Mouse (Mus musculus): ENCODE results near the gene Gm49380. TPM values are rescaled to one million over a fixed set of nuclear protein-coding genes. Genes with fewer than 3 reads are reported as not detected.

The Gm49380 gene
- total and polyA plus RNA-seq, 2 experiments = 0.09 TPM; not detected in 1

DNA sequence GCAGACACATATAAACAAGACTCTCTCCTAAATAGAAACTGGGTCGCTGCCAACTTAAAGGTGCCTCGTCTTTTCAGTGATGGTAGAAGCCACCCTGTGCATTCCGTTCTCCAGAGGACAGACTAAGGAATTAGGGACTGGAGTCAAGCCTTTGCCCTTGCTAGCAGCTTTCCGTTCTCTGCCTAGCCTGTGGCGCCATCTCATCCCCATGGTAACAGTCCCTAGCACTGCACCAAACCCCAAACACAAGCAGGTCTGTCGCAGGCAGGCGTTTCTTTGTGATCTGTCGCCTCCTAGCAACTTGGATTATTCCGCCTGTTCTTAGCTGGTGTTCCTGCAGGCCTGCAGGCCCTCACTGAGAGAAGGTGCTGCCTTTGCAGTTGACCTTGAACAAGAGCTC, 16.8 kb downstream of the Gm49380 start:
- Histone ChIP-seq H3K36me3 (ENCODE audit: control insufficient read depth, insufficient read depth, low read length) (peaks cover 20% of the 10 kb centered on the region), H3K79me2 (ENCODE audit: control insufficient read depth, insufficient read depth, low read length) (no peaks in the 10 kb centered on the region), H3K4me1 (ENCODE audit: control insufficient read depth, insufficient read depth, low read length) (no peaks in the 10 kb centered on the region), H3K27ac (replicated peaks; ENCODE audit: insufficient read depth, low read depth, low read length) (no peak overlapping the region), H3K9ac (ENCODE audit: low read depth, low read length) (no peak overlapping the region), H3K4me3 (ENCODE audit: insufficient read depth, low read depth, low read length) (no peak overlapping the region), H3K27me3 (ENCODE audit: control insufficient read depth, insufficient read depth, low read length) (no peaks in the 10 kb centered on the region)
- 65% methylated on average over 9 of the region's 9 CpGs for WGBS
- no peak for DNase-seq (ENCODE audit: extremely low read depth, low read depth, low spot score)
- TF ChIP-seq POLR2A (IDR thresholded peaks at IDR 0.05; ENCODE audit: extremely low read depth, insufficient read depth, low read length) (no peak), CTCF (IDR thresholded peaks at IDR 0.05; ENCODE audit: low read depth, low read length) (no peak)

GRCm38 (mm10) chr9:44095781-44096180, 17.5 kb downstream of the Gm49380 start:
- Histone ChIP-seq H3K79me2 (ENCODE audit: control insufficient read depth, insufficient read depth, low read length) (no peaks in the 10 kb centered on the region), H3K4me3 (ENCODE audit: insufficient read depth, low read depth, low read length) (no peak overlapping the region), H3K27ac (replicated peaks; ENCODE audit: insufficient read depth, low read depth, low read length) (no peak overlapping the region), H3K27me3 (ENCODE audit: control insufficient read depth, insufficient read depth, low read length) (no peaks in the 10 kb centered on the region), H3K36me3 (ENCODE audit: control insufficient read depth, insufficient read depth, low read length) (peaks cover 26% of the 10 kb centered on the region), H3K9ac (ENCODE audit: low read depth, low read length) (no peak overlapping the region), H3K4me1 (ENCODE audit: control insufficient read depth, insufficient read depth, low read length) (no peaks in the 10 kb centered on the region)
- TF ChIP-seq POLR2A (IDR thresholded peaks at IDR 0.05; ENCODE audit: extremely low read depth, insufficient read depth, low read length) (no peak), CTCF (IDR thresholded peaks at IDR 0.05; ENCODE audit: low read depth, low read length) (no peak)
- 93% methylated on average over 9 of the region's 9 CpGs for WGBS
- DNase-seq (ENCODE audit: extremely low read depth, low read depth, low spot score) = no peak

GRCm38 (mm10) chr9:44094737-44095136, 18.6 kb downstream of the Gm49380 start:
- Histone ChIP-seq H3K4me3 (ENCODE audit: insufficient read depth, low read depth, low read length) (no peak overlapping the region), H3K36me3 (ENCODE audit: control insufficient read depth, insufficient read depth, low read length) (peaks cover 31% of the 10 kb centered on the region), H3K79me2 (ENCODE audit: control insufficient read depth, insufficient read depth, low read length) (no peaks in the 10 kb centered on the region), H3K27me3 (ENCODE audit: control insufficient read depth, insufficient read depth, low read length) (no peaks in the 10 kb centered on the region), H3K27ac (replicated peaks; ENCODE audit: insufficient read depth, low read depth, low read length) (no peak overlapping the region), H3K4me1 (ENCODE audit: control insufficient read depth, insufficient read depth, low read length) (no peaks in the 10 kb centered on the region), H3K9ac (ENCODE audit: low read depth, low read length) (no peak overlapping the region)
- WGBS = 86% methylated on average over 3 of the region's 3 CpGs
- no peak for DNase-seq (ENCODE audit: extremely low read depth, low read depth, low spot score)
- no peak for TF ChIP-seq CTCF (IDR thresholded peaks at IDR 0.05; ENCODE audit: low read depth, low read length)
- TF ChIP-seq POLR2A (IDR thresholded peaks at IDR 0.05; ENCODE audit: extremely low read depth, insufficient read depth, low read length) = no peak

- Histone ChIP-seq H3K4me3 (ENCODE audit: insufficient read depth, low read depth, low read length) (no peak overlapping the region), H3K27me3 (ENCODE audit: control insufficient read depth, insufficient read depth, low read length) (no peaks in the 10 kb centered on the region), H3K4me1 (ENCODE audit: control insufficient read depth, insufficient read depth, low read length) (no peaks in the 10 kb centered on the region), H3K36me3 (ENCODE audit: control insufficient read depth, insufficient read depth, low read length) (peaks cover 32% of the 10 kb centered on the region), H3K27ac (replicated peaks; ENCODE audit: insufficient read depth, low read depth, low read length) (no peak overlapping the region), H3K79me2 (ENCODE audit: control insufficient read depth, insufficient read depth, low read length) (no peaks in the 10 kb centered on the region), H3K9ac (ENCODE audit: low read depth, low read length) (no peak overlapping the region)
- DNase-seq (ENCODE audit: extremely low read depth, low read depth, low spot score) = peak; percentile 35
- 68% methylated on average over 24 of the region's 24 CpGs for WGBS
- TF ChIP-seq CTCF (IDR thresholded peaks at IDR 0.05; ENCODE audit: low read depth, low read length) (peak; percentile 92), POLR2A (IDR thresholded peaks at IDR 0.05; ENCODE audit: extremely low read depth, insufficient read depth, low read length) (no peak)
These were observed 19.4 kb downstream of the Gm49380 start for GRCm38 (mm10) chr9:44093612-44094503.

- WGBS = 68% methylated on average over 12 of the region's 12 CpGs
- H3K4me3 ChIP-seq (ENCODE audit: insufficient read depth, low read depth, low read length) = no peak overlapping the region
- H3K4me1 ChIP-seq (ENCODE audit: control insufficient read depth, insufficient read depth, low read length) = peaks cover 14% of the 10 kb centered on the region
- peak; percentile 24 for DNase-seq (ENCODE audit: extremely low read depth, low read depth, low spot score)
- no peak overlapping the region for H3K27ac ChIP-seq (replicated peaks; ENCODE audit: insufficient read depth, low read depth, low read length)
- H3K36me3 ChIP-seq (ENCODE audit: control insufficient read depth, insufficient read depth, low read length) = peaks cover 27% of the 10 kb centered on the region; the same call in 1 of the 2 replicates
- H3K9ac ChIP-seq (ENCODE audit: low read depth, low read length) = no peak overlapping the region
- no peaks in the 10 kb centered on the region for H3K27me3 ChIP-seq (ENCODE audit: control insufficient read depth, insufficient read depth, low read length)
- H3K79me2 ChIP-seq (ENCODE audit: control insufficient read depth, insufficient read depth, low read length) = peaks cover 6% of the 10 kb centered on the region; the same call in 1 of the 2 replicates
- TF ChIP-seq POLR2A (IDR thresholded peaks at IDR 0.05; ENCODE audit: extremely low read depth, insufficient read depth, low read length) = no peak
- TF ChIP-seq CTCF (IDR thresholded peaks at IDR 0.05; ENCODE audit: low read depth, low read length) = no peak
These were observed 24.3 kb downstream of the Gm49380 start for GRCm38 (mm10) chr9:44088877-44089608.

Measured in liver, adult 2 months (tissue).